Mouse (Mus musculus) embryo, embryonic 9.5 days (tissue): ENCODE results near the gene Chic1.

Experiments used
- DNase-seq: peaks from one replicate; pipeline ENCODE4 v3.0.0-alpha.2; 2017; ENCODE audit errors: extremely low spot score

Chic1 gene

DNA sequence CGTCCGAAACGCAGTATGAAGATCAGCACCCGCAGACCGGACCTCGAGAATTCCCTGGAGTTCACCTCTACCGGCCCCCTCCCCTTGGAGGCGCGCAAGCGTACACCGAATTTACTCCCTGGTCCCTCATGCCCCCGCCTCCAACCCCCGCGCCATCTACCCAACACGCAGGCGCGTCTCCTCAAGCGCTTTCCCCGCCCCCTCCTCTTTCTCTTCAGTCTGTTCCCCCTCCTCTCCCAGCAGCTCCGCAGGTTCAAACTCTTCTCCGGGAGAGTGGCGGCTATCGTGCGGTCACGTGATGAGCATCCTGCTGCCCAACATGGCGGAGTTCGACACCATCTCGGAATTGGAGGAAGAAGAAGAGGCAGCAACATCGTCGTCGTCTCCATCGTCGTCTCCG is at the start of gene Chic1:
Gene Chic1 (plus strand): TSS at position 190 of the 400 bp plus-strand sequence.
- peak; percentile 85 for DNase-seq

DNA sequence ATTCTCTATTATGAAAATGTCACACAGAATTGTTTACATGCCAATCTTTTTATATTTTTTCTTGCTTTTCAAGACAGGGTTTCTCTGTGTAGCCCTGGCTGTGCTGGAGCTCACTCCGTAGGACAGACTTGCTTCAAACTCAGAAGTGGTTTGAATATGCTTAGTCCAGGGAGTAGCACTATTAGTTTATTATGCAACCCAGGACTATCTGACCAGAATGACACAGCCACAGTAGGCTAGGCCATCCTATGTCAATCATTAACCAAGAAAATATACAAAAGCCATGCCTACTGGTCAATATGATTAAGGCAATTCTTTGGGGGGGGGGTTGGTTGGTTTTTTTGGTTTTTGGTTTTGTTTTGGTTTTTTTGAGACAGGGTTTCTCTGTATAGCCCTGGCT is 48.0 kb upstream of the Chic1 start:
- DNase-seq, result no peak

DNA sequence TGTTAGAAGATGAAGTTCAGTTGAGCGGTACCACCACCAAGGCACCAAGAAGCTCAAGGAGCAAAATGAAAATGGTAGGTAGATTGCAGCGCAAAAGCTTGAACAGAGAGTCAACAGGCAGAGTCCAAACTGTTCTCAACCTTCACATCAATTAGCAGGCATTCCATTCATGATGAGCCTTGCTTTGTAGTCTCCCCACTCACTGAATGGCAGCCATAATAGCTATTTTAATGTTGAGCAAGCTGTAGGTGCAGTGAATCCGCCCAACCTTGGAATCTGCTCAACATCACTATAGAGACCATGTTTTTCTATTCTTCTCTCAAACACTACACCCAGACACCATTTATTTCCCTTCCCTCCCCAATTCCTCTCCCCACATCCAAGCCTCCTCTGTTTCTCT is 44.6 kb upstream of the Chic1 start:
- no peak for DNase-seq

DNA sequence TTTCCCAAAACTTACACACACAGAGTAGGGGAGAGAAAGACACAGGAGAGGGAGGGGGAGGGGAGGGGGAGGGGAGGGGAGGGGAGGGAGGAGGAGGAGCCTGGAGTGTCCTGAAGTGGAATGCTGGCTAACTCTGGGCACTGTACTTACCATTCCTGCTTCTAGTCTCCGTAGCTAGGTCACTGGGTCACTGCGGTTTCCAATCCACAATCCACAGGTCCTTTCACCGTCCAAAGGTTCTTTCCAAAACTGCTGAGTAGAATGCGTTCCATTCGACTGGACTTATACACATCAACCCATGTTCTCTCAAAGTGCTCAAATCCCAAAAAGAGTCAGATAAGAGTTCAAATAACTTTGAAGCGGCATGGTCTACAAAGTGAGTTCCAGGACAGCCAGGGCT is 42.1 kb upstream of the Chic1 start:
- no peak for DNase-seq

DNA sequence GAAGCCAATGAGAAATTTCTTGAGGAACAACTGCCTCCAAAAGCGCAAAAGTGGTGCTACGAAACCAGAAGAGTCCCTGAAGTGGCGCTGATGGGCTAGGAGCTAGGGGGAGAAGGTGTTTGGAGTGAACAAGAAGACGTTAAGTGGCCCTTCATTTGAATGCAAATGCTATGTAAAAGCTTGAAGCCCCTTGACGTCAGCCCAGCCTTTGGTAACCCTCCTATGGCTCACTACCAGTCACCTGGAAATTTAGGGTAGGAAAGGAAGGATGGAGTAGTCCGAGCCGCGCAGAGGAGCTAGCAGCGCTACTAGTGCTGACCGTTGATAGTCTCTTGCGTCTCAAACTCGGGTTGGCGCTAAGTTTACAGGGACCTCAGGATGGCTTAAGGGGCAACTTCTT is 35.1 kb upstream of the Chic1 start, which contains the start of gene Cdx4:
Gene Cdx4 (plus strand): TSS at position 253 of the 400 bp plus-strand sequence.
- no peak for DNase-seq

DNA sequence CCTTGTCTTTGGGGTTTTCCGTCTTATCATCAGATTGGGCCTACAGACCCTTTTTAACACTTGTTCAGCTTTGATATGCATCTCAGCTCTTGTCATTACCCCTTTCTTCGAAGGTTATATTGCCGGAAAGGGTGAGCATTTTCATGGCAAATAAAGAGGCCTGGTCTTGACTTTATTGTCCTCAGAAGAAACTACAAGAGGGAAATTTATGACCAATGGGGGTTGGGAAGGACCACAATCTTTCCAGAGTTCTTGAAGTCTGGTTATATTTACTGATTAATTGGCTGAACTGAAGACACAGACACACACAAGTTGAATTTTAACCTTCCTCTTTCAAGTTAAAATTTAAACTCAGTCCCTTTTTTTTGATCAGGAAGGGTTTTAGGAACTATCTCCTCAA is 30.4 kb upstream of the Chic1 start:
- no peak for DNase-seq

DNA sequence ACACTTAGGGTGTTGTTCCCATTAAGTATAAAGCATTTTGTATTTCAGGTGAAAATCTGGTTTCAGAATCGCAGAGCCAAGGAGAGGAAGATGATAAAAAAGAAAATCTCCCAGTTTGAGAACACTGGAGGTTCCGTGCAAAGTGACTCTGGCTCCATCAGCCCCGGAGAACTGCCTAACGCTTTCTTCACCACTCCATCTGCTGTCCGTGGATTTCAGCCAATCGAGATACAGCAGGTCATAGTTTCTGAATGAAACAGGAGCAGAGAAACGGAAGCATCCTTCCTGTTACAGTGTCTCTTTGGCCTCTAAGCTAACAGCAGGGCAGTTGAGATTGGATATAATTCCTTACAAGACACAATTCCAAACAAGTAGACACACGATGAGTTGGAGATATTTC is 26.9 kb upstream of the Chic1 start:
- no peak for DNase-seq

DNA sequence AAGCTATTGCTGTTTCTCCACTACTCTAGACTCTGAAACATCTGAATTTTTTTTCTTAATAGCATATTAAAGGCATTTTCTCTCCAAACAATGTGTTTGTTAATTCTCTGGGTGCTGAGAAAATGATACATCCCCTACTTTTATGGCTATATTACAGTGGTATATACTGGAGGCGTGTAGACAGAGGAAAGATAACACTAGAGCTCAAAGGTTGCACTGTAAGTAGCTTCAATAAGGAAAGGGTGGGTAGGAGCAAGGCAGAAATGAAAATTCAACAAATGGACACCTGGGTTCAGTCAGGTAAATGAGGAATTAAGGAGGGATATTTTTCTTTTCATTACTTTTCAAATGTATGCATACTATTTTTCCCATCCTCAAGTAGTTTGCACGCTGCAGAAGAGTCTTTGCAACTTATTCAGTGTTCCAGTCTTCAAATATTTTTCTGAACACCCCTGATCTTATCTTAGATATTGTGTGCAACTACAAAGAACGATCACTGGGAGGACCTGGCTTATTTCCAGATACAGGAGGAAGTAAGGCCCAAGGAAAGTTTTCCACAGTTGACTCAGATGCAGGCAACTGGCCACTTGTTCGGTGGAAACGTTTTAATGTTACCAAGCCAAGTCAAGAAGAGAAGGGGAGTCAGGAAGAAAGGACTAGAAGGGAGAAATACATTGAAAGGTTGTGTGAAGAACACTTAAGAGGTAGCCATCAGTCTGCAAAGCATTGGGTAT is 25.0 kb upstream of the Chic1 start:
- no peak for DNase-seq

DNA sequence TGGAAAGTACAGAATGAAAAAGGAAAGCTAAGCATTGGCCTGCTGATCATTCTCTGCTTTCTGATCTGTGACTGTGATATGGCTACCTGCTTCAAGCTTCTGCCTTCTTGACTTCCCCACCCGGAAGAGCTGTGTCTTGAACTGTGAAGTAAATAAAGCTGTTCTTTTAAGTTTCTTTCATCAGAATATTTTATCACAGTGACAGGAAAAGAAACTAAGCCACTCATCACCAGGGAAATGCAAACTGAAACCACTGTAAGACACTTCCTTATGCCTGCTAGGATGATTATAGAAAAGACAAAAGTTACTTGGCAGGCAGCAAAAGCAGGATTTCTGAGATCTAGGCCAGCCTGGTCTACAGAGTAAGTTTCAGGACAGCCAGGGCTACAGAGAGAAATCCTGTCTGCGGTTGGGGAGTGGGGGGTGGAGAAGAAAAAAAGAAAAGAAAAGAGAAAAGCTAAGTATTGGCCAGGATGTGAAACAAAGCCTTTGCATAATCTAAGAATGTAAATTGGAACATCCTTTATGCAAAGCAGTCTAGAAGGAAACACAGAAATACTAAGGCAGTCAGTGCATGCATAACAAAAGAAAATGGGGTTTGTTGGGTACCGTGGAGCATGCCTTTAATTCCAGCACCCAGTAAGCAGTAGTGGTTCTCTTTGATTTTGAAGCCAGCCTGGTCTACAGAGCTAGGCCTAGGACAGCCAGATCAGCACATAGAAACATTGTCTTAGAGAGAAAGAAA is 14.7 kb upstream of the Chic1 start:
- DNase-seq, result no peak

DNA sequence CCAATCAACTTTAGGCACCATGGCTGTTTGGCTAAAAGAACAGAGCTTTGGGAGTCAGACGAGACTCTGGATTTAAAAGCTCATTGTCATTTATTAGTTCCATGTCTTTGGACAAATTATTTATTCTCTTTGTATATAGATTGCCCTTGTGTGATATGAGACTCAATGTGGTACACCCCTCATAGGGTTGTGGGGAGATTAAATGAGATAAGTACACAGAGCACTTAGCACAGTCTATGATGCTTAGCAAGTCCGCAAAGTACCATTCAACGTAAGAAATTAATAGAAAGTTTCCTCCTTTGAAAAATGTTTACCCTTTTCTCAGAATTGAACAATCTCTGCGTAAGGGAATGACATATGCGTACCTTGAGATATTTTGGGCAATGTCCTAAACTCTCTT is 492 bp upstream of the Chic1 start:
- DNase-seq, result no peak

DNA sequence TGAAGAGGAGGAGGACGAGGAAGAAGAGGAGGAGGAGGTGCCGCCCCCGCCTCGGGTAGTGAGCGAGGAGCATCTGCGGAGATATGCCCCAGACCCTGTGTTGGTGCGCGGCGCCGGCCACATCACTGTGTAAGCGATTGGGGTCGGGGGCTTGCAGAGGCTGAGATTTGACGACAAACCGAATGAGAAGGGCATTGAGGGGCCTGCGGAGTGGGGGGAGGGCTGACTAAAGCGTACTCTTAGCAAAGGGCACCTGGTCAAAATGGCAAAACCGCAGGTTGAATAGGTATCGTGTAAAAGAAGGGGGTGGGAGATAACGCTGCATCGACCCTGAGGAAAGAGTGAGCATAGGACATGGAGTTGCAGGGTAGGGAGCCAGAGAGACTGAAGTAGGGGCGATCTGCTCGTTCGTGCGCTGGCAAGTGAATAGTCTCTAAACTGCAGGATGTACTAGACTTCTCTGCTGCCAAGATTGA is 523 bp downstream of the Chic1 start:
- DNase-seq, result no peak

DNA sequence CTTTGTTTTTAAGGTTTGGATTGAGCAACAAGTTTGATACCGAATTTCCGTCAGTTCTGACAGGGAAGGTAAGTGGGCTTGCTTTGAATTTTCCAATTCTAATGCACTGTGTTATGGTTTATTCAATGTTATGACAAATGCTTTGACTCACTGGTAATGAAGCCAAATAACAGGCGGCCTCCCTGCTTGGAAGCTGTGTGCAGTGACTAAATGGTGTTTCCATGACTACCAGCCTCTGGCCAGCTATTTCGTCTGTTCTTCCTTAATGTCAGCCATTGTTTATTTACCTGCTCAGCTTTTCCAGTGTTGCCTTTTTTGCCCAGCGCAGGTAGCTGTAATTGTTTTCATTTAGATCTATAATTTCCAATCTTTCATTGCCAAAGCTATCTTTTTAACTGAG is 9.9 kb downstream of the Chic1 start:
- DNase-seq, result no peak

DNA sequence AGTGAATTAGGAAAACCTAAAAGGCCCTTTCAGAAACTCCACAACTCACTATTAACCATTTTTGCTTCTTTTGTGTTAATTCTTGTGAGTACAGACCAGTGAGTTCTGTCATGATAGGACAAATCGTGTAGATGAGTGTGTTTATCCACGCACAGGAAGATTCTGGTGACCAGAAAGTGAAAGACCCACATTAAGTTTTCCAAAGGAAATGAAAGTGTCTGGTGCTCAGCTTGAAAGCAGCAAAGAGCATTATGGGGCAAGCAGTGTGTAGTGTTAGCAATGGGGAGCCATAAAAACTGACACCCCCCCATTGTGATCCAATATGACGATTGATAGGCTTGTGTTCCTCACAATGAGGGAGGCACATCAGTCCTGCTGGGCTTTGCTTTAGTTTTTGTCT is 12.4 kb downstream of the Chic1 start:
- DNase-seq, result no peak

DNA sequence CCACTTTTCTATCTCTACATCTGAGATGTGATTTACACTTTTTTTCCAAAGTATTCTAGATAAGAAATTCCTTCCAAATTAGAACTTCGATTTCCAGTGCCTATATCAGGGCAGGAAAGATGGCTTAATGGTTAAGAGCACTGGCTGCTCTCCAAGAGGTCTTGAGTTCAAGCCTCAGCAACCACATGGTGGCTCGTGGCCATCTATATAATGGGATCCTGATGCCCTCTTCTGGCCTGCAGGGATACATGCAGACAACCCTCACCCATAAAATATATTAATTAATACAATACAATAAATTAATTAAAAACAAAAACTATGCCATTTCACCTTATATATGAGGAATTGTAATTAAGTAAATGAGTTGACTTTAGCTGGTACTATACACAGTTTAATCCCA is 14.9 kb downstream of the Chic1 start:
- no peak for DNase-seq

DNA sequence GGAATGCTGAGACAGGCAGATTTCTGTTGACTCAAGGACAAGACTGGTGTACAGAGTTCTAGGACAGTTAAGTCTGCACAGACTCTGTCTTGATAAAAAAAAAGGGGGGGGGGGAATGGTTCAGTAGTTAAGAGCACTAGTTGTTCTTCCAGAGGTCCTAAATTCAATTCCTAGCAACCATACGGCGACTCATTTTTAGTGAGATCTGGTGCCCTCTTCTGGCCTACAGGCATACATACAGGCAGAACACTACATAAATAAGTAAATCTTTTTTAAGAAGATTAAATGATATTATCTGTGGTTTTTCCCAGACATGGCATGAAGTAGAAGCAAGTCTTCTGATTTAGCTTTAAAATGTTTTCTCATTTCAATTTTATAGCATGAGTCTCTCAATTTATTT is 15.4 kb downstream of the Chic1 start:
- peak; percentile 8 for DNase-seq

DNA sequence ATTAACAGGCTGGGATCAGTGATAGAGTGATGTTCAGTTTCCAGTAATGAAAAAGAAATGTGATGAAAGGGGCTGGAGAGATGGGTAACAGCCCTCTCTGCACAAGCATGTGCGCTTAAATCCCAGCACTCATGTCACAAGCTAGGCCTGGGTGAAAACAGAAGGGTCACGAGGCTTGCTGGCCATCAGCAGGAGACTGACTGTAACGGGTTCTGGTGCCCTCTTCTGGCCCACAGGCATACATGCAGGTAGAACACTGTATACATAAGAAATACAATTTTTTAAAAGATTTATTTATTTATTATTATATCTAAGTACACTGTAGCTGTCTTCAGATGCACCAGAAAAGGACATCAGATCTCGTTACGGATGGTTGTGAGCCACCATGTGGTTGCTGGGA is 18.0 kb downstream of the Chic1 start:
- DNase-seq, result no peak

DNA sequence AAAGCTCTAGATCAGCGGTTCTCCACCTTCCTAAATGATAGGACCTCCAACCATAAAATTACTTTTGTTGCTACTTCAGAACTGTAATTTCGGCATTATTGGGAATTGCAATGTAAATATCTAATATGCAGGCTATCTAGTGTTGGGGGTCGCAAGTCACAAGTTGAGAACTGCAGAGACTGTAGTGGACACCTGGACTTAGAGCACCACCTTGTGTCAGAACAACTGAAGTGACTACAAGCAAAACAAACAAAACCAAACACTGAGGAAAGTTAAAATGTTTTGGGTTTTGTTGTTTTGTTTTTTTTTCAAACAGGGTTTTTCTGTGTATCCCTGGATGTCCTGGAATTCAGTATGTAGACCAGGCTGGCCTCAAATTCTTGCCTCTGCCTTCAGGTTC is 28.3 kb downstream of the Chic1 start:
- no peak for DNase-seq

DNA sequence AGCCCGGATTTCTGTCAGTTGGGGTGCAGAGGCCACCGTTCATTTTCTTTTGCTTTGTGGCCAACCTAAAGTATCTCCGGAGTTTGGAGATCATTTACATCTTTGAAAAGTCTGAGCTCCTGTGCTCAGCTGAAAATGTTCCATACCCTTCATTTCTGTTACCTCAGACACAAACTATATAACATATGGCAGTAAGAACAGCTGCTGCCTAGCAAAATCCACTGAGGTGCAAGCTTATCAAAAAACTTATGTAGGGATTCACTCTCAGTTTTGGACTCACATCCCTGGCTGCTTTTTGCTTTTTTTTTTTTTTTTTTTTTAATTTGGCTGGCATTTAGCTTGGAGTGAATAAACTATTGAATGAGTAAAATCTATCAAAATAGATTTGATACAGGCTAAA is 31.9 kb downstream of the Chic1 start:
- no peak for DNase-seq

DNA sequence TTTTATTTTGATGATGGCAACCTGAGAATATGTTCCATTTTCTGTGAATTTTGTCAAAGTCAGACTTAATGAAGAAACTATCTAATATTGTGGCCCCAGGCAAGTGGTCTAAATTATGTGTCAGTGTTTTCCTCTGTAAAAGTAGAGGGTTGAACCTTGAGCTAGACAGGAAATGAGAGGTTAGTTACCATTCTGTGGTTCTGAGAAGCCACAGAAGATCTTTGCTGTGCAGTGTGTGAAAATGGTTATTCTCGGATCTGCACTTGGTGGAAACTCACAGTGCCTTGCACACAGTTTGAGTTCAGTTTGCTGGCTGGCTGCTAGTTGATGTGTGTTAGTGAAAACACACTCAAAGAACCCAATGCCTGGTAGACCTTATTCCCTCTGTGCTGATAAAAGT is 37.6 kb downstream of the Chic1 start:
- no peak for DNase-seq

DNA sequence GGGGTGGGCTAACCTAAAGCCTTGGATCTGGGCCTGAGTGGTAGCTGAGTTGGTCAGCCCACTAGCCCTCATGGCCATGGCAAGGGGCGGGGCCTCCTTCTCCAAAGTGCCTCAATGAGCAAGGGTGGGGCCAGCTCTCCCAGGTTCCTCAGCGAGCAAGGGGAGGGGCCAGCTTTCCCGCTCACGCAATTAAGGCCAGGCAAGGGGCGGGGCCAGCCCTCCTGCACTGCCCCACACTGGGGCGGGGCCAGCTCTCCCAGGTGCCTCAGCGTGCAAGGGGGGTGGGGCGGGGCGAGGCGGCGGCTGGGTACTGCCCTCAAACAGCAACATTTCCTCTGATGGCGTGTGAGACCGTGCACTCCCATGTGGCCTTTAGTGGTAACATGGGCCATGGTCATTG is 48.7 kb downstream of the Chic1 start:
- no peak for DNase-seq

DNA sequence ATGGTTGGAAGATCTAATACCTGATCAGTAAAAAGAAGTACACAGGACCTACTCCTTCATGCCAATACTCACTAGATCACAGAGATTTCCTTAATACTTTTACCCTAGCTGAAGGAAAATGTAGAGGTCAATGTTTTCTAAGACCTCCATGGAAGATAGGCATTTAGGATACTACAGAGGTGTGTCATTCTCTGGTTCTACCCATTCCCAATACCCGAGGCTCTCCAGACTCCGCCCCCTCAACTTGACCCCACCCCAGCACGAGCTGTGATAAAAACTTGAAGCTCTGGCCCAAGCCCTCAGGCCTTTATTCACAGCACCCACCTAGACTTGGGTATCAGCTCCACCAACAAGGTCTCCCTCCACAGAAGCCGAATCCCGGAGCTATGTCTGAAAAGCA is 57.9 kb downstream of the Chic1 start, which contains the start of gene Tsx:
Gene Tsx (plus strand): TSS at position 301 of the 400 bp plus-strand sequence.
- DNase-seq, result no peak

DNA sequence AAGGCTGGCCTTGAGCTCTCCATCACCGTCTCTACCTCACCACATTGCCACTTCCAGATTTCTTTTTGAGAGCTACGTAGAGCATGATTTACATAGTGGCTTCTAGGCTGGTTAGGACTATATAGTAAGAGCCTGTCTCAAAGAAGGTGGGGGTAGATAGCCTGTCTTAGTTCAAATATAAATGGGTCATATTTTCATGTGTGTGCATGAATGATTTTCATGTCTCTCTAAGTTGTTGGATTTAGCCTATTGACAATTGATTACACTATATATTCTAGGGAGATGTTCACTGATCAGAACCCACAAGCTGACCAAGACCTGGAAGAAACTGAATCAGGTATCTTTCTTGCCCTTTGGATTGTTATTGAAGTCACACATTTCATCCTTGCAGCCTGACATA is 65.4 kb downstream of the Chic1 start, which contains the start of gene Gm26992:
Gene Gm26992 (plus strand): TSS at position 301 of the 400 bp plus-strand sequence.
- no peak for DNase-seq

DNA sequence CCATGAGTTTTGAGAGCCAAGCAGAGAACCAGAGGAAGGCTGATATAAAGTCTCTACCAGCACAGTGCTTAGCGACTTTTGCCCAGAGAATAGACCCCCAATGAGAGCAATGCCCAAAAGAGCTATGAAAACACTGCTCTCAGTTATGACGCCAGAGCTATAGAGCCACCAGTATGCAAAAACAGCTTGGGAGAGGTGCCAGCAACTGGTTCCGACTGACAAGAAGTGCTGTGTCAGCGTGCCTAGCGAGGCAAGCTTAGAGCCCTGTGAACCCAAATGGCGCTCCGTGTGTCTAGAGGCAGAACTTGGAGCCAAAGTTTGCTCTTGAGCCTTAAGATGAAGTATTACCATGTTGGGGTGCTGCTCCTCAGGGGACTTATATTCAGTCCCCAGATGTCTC is 71.4 kb downstream of the Chic1 start:
- DNase-seq, result no peak
